Mouse (Mus musculus) liver, postnatal 0 days (tissue): ENCODE results near the gene Zfp423.

Experiments
- CTCF ChIP-seq: sonication (generic); IDR thresholded peaks from 2 replicates; pipeline ENCODE4 v1.5.1; 2016; ENCODE audit warnings: antibody characterized with exemption, low read depth
- EP300 ChIP-seq: IDR thresholded peaks from 2 replicates; pipeline ENCODE4 v1.6.1; 2016; ENCODE audit warnings: antibody characterized with exemption, low read depth, mild to moderate bottlenecking

DNA sequence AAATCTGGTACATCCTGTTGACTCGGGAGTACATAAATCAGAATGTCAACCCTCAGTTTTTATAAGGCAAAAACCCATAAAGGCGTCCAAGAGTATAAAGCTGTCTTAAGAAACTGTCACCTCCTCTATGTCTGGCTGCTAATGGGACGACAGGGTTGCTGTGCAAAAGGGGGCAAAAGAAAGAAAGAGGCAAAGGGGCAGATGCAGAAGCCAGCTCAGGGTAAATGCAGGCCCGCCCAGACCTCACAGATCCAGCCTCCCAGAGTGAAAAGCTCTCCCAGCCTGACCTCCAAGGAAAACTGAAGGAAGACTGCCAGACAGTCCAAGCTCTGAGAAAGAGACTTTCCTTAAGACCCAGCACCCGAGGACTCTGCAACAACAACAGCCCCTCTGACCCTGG, 97.7 kb downstream of the Zfp423 start:
- TF ChIP-seq CTCF = no peak
- no peak for TF ChIP-seq EP300
